Mouse (Mus musculus) spleen, adult 2 months (tissue): Measurements from ENCODE around the gene Uck1. TPM values are rescaled to one million over a fixed set of nuclear protein-coding genes. Genes with fewer than 3 reads are reported as not detected.

Experiments used
- DNase-seq, 2 experiments: peaks; one replicate each; pipeline versions ENCODE4 v3.0.0 to v3.0.0-alpha.2; 2012 to 2021; ENCODE audit warnings: low spot score in 2 of 2, low read depth in 1 of 2
- H3K27ac ChIP-seq: fragments of 200-500 bp; 2 replicates; pipeline ENCODE4 v1.5.1; 2012; ENCODE audit warnings: low read length, inconsistent platforms; ENCODE audit not compliant: insufficient read depth
- H3K27me3 ChIP-seq: fragments of 200-500 bp; 2 replicates; pipeline ENCODE4 v1.6.1; 2012; ENCODE audit warnings: mild to moderate bottlenecking, moderate library complexity, low read length, inconsistent platforms; ENCODE audit not compliant: control insufficient read depth, insufficient read depth
- H3K36me3 ChIP-seq: fragments of 200-500 bp; 2 replicates; pipeline ENCODE4 v1.6.1; 2012; ENCODE audit warnings: mild to moderate bottlenecking, low read length, inconsistent platforms; ENCODE audit not compliant: control insufficient read depth, insufficient read depth
- H3K4me1 ChIP-seq: fragments of 200-500 bp; 2 replicates; pipeline ENCODE4 v1.6.1; 2011; ENCODE audit warnings: inconsistent platforms; ENCODE audit not compliant: control insufficient read depth, insufficient read depth, insufficient read length
- H3K4me3 ChIP-seq: fragments of 200-500 bp; 2 replicates; pipeline ENCODE4 v1.5.1; 2011; ENCODE audit warnings: mild to moderate bottlenecking, inconsistent platforms; ENCODE audit not compliant: insufficient read depth, insufficient read length; ENCODE audit errors: extremely low read depth
- CTCF ChIP-seq: fragments of 200-500 bp; IDR thresholded peaks from 2 replicates; pipeline ENCODE4 v1.5.1; 2011; ENCODE audit warnings: mild to moderate bottlenecking, inconsistent platforms; ENCODE audit not compliant: insufficient read depth, insufficient read length, insufficient replicate concordance; ENCODE audit errors: extremely low read depth
- POLR2A ChIP-seq: fragments of 200-500 bp; IDR thresholded peaks from 2 replicates; pipeline ENCODE4 v1.6.1; 2011; ENCODE audit warnings: low read depth, low read length, inconsistent platforms
- WGBS: fragments of 180-500 bp; shearing (Covaris S2); methylation state at CpG from one replicate; pipeline ENCODE4 v1.1.7; 2018; 5-methylcytosine and 5-hydroxymethylcytosine counted together
- polyA plus RNA-seq: library from polyadenylated mRNA; depleted of rRNA; stranded (reverse); fragments of >200 nt; gene quantifications from 2 replicates; pipeline ENCODE4 v1.2.3, GENCODE M21; 2012

The Uck1 gene
- polyA plus RNA-seq, 1 experiment, result 58.4 TPM

DNA sequence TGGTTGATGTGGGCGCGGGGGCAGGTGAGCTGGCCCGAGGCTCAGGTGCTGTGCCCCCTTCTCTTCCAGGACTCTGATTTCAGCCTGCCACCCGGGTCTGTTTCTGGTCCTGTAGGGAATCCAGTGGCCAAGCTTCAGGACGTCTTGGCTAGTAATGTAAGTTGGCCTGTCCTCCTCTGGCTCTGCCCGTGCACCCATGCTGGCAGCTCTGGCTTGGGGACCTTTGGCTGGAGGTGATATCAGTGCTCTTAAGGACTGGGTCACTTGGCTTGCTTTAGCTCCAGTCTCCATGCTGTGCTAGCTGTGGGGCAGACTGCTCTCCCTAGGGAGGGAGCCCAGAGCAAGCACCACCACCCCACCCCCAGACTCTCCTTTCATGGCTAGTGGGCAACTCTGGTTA, 39.9 kb downstream of the Uck1 start:
- no peak for DNase-seq
- H3K27ac ChIP-seq, result no peak overlapping the region
- TF ChIP-seq POLR2A, result no peak
- no peak for TF ChIP-seq CTCF
- H3K4me1 ChIP-seq, result 0 out of 2 replicates have a peak, but pooled peaks cover 4% of the 10 kb centered on the region
- 95% methylated on average over 6 of the region's 6 CpGs for WGBS
- no peaks in the 10 kb centered on the region for H3K27me3 ChIP-seq
- H3K36me3 ChIP-seq, result peaks cover 66% of the 10 kb centered on the region
- no peak overlapping the region for H3K4me3 ChIP-seq

DNA sequence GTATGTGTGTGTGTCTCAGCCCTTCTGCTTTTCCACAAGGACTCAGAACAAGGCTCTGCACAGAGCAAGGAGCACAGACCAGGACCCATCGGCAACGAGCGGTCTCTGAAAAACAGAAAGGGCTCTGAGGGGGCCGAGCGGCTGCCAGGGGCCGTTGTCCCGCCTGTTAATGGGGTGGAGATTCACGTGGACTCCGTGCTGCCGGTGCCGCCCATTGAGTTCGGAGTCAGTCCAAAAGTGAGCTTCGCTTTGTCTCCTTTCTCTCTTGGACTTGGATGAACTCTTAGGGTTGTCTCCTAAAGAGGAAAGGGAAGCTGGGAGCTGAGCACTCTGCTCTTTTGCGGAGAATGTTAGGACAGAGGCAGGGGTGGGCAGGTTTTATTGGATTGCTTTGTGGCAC, 40.5 kb downstream of the Uck1 start:
- WGBS, result 97% methylated on average over 14 of the region's 14 CpGs
- Histone ChIP-seq H3K27ac (no peak overlapping the region), H3K27me3 (no peaks in the 10 kb centered on the region), H3K36me3 (peaks cover 70% of the 10 kb centered on the region), H3K4me3 (no peak overlapping the region), H3K4me1 (0 out of 2 replicates have a peak, but pooled peaks cover 4% of the 10 kb centered on the region)
- TF ChIP-seq POLR2A (no peak), CTCF (no peak)
- DNase-seq, result no peak

GRCm38 (mm10) chr2:32218541-32219334, 41.2 kb downstream of the Uck1 start:
- WGBS, result 95% methylated on average over 11 of the region's 11 CpGs
- TF ChIP-seq CTCF (no peak), POLR2A (no peak)
- Histone ChIP-seq H3K4me3 (no peak overlapping the region), H3K36me3 (peaks cover 70% of the 10 kb centered on the region), H3K27me3 (no peaks in the 10 kb centered on the region), H3K27ac (no peak overlapping the region), H3K4me1 (0 out of 2 replicates have a peak, but pooled peaks cover 4% of the 10 kb centered on the region)
- no peak for DNase-seq

- WGBS, result 94% methylated on average over 5 of the region's 5 CpGs
- Histone ChIP-seq H3K4me3 (no peak overlapping the region), H3K27me3 (no peaks in the 10 kb centered on the region), H3K4me1 (0 out of 2 replicates have a peak, but pooled peaks cover 4% of the 10 kb centered on the region), H3K36me3 (peaks cover 72% of the 10 kb centered on the region), H3K27ac (no peak overlapping the region)
- no peak for TF ChIP-seq POLR2A
- no peak for TF ChIP-seq CTCF
- DNase-seq, result no peak
Observed at GRCm38 (mm10) chr2:32218113-32218512, 41.8 kb downstream of the Uck1 start.

DNA sequence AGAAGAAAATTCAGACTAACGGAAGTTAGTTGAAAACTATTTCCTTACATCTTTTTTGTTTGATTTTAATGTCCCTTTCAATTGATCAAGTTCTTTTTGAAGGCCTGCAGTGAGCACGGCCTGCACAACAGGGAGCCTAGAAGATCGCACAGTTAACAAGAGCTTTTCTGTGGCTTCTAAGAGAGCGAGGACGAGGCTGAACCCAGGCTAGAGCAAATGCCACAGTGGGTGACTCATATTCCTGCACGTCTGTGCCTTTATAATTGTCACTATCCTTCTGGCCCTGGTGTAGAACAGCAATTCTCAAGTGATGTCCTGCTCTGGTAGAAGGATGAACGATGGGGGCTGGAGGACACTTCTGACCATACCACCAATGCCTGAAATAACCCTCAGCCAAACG, 42.3 kb downstream of the Uck1 start:
- WGBS, result 92% methylated on average over 8 of the region's 8 CpGs
- Histone ChIP-seq H3K4me3 (no peak overlapping the region), H3K27ac (no peak overlapping the region), H3K4me1 (0 out of 2 replicates have a peak, but pooled peaks cover 4% of the 10 kb centered on the region), H3K27me3 (no peaks in the 10 kb centered on the region), H3K36me3 (peaks cover 75% of the 10 kb centered on the region)
- DNase-seq, result no peak
- TF ChIP-seq POLR2A, result no peak
- TF ChIP-seq CTCF, result no peak

GRCm38 (mm10) chr2:32216506-32216905, 43.5 kb downstream of the Uck1 start:
- Histone ChIP-seq H3K27ac (no peak overlapping the region), H3K4me1 (0 out of 2 replicates have a peak, but pooled peaks cover under 1% of the 10 kb centered on the region), H3K4me3 (no peak overlapping the region), H3K36me3 (peaks cover 84% of the 10 kb centered on the region), H3K27me3 (no peaks in the 10 kb centered on the region)
- TF ChIP-seq POLR2A, result no peak
- no peak for TF ChIP-seq CTCF
- WGBS, result 91% methylated on average over 10 of the region's 10 CpGs
- DNase-seq, result no peak

DNA sequence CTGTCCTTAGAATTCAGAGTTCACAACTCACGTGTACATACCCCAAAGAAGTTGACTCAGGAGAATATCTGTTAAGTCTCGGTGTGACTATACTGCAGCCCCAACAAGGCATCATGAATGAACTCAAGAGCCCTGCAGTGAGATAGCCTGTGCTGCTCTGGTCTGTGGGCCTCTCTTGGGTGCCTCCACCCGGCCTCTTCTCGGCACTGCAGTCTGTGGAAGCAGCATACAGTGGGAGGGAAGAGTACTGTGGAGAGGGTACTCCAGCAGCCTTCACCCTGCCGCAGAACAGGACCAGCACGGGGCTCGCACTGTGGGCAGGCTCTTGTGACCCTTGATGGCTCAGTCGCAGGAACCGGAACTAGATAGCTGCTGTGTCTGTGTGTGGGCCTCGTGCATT, 44.4 kb downstream of the Uck1 start:
- H3K4me1 ChIP-seq, result no peaks in the 10 kb centered on the region
- H3K36me3 ChIP-seq, result peaks cover 82% of the 10 kb centered on the region
- TF ChIP-seq POLR2A, result no peak
- TF ChIP-seq CTCF, result no peak
- H3K27me3 ChIP-seq, result no peaks in the 10 kb centered on the region
- DNase-seq, result no peak
- no peak overlapping the region for H3K27ac ChIP-seq
- WGBS, result 82% methylated on average over 10 of the region's 10 CpGs
- no peak overlapping the region for H3K4me3 ChIP-seq
